Mouse (Mus musculus) right cerebral cortex, postnatal 14 days (tissue): ENCODE data around the gene Kif3c.

Experiments
- DNase-seq: peaks from one replicate; pipeline ENCODE4 v3.0.0; 2022

Kif3c gene

DNA sequence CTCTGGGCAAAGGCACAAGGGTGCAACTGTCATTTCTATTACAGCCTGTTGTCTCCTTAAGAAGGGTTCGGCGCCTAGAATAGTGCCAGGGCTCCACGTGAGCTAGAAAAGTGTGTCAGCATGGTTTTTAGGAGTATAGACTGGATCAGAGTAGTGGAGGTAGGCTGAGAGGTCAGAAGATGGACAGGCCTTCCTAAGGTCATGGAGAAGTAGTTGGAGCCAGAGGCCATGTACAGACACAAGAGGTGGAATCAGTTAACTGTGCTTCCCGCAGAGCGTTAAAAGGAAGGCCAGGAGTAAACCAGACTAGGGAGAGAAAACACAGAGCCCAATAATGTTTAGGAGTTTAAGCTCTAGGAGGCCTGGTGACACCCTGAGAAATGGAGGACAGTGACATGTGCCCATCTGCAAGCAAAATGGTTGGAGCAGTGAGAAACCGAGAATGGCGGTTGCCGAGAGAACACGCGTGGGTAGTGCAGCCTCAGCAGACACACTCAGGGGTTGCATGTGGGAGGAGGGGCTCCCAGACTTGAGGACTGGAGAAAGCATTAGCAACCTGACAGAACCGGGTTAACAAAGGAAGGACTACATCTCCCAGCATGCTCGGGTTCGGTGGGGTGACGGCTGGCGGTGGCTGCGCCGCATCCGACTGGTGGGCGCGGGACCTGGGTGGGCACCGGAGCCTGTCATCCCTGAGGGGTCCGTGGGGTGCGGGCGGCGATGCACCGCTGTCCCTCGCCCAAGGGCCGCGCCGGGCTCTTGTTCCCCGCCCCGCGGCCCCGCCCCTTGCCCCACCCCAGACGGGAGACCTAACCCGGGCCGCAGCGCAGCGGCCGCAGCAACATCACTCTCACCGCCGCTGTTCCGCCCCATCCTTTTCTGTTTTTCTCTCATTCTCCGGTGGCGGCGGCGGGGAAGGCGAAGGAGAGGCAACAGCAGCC is at the start of gene Kif3c:
Gene Kif3c, plus strand, starts transcription at position 625 of the 941 bp plus-strand sequence.
- DNase-seq, result peak; percentile 85

DNA sequence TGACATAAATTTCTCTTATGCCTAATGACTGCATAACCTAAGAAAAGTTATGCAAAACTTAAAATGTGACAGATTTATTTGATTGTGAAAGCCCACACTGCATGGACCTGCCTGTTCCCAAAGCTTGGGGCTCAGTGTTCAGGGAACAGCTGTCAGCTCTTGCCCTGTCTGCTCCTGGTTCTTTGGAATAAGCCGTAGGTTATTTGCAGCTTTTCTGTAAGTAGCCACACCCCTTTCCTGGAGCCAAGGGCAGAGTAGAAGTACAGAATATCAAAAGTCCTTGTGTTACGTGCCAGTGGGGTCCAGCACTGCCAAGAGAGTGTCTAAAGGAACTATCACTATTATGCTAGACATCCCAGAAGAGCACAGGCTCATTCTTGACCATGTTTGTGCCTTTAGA is 48.8 kb upstream of the Kif3c start:
- no peak for DNase-seq

DNA sequence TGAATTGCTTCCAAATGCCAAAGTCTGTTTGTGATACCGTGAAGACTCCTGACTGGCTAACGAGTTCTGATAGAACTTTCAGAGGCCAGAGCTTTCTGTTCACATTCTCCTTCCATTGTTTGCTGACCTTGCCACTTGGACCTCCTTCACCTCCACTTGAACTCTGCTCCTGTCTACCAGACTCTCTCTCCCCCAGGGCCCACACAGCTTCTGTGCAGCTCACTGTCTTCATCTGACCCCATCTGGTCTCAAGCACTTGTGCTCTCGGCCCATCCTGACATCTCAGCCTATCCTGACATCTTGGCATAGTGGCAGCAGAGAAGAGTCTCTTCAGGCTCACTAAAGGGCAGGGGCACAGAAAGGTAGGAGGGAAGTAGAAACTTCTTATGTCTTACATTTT is 48.0 kb upstream of the Kif3c start:
- DNase-seq, result no peak

DNA sequence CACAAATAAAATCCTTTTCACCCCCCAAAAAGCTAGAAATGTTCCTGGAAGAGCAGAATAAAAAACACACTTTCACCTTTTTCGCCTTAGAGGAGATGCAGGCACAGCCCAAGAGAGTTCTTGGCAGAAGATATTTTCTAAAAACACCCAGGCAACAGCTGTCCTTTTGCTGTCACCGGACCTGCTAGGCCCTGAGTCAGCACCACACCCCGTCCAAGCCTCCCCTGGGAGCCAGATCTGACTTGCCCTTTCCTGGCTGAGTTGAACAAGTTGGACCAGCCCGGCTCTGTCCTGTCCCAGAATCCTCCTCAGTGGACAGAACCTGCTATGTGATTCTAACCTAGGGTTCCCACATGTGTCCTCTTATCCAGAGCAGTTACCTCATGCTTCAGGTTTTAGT is 45.6 kb upstream of the Kif3c start:
- no peak for DNase-seq

DNA sequence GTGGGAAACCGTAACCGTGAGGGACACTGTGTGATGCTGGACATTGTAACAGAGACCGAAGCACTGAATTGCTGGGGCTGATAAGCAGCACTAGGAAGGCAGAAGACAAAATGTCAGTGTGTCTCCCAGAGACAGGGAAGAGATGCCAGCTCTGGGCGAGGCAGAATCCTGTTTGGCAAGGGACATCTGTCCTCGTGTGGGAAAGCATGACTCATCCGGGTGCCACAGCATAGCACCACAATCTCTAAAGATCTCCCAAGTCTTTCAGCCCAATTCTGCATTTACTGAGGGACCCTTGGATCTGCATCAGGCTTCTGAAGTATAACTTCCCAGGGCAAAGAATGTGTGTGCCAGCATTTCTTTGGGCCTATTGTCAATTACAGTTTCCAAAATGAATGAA is 41.7 kb upstream of the Kif3c start:
- no peak for DNase-seq

DNA sequence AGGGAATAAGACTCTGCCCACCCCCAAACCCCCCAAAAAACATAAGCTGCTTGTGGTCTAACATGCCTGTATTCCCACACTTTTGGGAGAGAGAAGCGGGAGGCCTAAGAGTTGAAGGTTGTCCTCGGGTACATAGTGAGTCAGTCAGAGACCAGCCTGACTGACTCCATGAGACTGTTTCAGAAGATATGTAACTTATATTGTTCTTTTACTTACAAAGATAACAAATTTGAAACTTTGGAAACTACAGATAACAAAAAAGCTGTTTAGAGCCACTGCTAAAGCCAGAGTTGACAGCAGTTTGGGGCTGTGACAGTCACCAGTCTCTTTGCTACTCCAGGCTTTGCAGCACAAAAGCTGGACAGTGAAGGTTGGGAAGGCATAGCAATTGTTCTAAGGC is 39.7 kb upstream of the Kif3c start:
- DNase-seq, result no peak

DNA sequence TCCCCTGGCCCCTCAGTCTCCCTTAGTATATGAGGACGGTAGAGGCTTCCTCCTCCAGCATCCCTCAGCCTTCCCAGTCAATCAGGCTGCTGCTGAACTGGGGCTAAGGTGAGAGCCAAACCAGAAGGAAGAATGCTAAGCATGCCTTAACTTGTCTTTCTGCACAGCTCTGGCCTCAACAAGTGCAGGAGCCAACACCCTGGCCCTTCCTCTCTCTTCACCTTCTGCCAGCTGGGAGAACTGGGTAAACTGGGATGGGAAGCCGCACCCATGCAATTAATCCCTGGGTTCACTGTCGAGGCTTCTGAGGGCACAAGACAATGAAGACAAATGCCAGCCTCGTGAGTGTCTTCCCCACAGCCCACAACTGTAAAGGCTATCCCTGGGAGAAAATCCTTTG is 35.3 kb upstream of the Kif3c start:
- DNase-seq, result no peak

DNA sequence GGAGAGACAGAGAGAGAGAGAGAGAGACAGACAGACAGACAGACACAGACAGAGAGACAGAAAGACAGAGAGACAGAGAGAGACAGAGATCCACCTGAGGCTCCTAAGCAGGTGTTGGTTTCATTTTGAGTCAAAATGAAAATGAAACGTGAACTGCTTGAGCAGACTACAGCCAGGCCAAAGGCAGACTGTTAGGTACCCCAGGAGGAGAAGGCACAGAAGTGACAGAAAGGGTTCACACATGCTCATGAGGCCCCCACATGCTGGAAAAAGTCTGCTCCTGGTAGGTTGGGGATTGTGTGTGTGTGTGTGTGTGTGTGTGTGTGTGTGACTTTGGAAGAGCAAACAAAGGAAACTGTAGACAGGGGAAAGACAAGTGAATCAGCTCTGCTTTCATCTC is 26.0 kb upstream of the Kif3c start:
- no peak for DNase-seq

DNA sequence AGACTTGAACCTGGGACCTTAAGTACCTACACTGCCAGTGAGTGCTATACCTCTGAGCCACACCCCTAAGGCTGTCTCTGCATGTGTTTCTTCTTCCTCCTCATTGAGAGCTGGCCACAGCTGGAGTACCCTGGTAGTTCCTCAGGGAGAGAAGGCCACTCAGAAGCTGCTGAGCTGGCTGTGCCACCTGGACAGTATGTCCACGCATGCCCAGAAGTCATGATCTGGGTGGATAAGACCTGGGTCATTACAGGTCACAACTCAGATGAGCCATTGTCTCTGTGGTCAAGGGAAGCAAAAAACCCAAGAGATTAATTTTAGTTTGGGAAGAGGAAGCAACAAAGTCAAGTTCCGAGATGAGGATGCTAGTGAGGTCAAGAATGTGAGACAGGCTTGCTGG is 20.8 kb upstream of the Kif3c start:
- DNase-seq, result no peak

DNA sequence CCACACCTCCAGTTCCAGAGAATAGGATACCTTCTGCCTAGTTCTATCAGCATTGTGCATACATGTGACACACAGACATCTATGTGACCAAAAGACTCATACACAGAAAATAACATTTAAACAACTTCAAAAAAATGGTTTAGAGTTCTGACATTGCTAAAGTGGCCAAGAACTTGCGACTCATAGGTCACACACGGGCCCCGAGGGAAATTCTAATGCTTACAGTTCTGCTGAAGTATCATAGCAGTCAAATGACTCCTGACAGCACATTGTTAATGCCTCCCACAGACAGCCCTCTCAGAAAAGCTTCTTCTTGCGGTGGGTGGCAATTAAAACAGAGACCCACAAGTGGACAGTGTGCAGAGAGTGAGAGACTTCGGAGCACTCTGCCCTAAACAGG is 19.9 kb upstream of the Kif3c start:
- DNase-seq, result no peak

DNA sequence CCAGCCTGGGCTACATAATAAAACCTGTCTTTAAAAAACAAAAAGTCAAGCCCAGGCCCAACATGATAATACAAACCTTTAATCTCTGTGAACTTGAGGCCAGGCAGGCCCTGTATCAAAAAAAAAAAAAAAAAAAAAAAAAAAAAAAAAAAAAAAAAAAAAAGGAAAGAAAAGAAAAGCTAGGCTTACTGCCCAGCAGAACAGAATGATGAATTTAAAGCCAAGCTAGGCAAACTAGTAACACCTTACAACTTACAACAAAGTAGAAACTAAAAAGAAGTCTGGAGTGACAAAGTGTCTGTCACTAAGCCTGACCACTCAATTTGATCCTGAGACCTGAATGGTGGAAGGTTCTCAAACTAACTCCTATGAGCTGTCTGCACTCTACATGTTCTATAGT is 17.2 kb upstream of the Kif3c start:
- no peak for DNase-seq

DNA sequence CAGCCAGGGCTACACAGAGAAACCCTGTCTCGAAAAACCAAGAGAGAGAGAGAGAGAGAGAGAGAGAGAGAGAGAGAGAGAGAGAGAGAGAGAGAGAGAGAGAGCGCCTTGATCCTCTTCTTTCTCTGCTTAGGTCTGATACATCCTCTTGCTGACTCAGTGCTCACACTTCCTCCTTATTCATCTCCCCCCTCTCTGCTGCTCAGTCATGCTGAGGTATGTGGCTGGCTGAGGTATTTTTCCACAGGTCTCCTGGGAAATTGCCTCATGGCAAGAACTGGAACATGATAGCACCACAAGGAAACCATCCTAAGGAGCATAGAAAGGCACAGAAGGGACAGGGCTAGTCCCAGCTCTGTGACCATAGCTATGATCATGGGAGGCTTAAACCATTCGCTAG is 15.5 kb upstream of the Kif3c start:
- DNase-seq, result no peak

DNA sequence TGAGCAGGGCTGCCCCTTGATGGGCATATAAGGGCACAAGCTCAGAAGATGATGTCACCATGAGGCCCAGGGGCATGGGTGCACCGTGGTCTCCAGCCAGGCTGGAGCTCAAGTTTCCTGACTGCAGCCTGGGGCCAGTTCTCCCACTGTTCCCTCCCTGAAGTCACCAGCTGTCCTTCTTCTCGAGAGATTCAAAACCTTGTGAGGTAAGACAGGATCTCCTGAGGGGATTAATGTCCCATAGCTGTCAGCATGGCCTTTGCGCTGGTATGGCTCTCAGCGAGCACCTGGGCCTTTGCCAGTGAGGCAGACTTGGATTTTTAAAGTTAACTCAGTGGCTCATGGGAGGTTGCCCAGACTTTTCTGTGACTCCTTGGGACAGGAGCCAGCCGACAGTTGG is 14.8 kb upstream of the Kif3c start:
- DNase-seq, result no peak

DNA sequence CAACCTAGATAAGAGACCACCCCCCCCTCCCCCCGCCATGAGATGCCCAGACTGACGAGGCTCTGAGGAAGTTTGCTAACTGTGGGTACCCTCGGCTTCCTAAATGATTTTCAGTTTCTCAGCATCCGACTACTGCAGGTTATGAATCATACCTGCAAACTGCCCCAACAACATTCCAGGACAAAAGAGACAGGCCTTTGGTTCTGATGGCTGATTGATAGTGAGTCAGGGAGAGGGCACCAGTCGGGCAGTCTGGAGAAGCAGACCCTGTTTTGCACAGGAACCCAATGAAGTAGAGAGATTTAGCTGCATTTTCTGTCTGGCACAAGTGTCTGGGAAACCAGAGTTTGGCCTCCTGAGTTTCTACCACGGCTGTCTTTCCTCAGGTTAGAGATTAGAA is 12.7 kb upstream of the Kif3c start:
- DNase-seq, result no peak

DNA sequence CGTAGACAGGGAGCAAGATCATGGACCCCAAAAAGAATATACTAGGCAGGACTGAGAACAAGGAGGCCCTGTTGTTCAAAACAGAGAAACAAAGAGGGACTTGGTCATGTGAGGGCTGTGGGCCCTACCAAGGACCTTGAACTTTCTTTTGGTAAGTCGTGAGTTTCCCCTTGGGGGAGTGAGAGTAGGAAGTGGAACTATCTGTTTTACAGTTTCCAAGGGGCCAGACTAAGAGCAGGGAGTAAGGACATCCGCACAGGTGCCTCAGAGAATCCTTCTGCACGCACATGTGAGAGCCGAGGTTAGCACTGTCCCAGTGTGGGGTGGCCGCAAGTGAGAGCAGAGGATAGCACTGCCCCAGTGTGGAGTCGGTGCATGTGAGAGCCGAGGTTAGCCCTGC is 9.9 kb upstream of the Kif3c start:
- no peak for DNase-seq

DNA sequence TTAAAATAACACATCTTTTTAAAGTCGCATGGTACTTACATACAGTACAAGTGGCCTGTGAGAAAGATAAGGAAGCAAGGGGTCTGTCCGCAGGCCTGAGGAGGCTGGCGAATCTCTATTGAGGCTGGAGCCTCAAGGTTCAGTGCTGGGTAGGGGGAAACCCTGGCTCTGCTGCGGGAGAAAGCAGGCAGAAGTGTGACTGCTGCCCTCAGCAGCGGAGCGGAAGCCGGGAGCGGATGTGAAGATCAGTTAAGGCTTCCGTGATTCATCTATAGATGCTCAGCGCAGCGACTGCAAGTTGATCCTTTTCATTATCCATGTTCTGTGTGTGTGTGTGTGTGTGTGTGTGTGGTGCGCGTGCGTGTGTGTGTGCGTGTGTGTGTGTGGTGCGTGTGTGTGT is 8.1 kb upstream of the Kif3c start:
- no peak for DNase-seq

DNA sequence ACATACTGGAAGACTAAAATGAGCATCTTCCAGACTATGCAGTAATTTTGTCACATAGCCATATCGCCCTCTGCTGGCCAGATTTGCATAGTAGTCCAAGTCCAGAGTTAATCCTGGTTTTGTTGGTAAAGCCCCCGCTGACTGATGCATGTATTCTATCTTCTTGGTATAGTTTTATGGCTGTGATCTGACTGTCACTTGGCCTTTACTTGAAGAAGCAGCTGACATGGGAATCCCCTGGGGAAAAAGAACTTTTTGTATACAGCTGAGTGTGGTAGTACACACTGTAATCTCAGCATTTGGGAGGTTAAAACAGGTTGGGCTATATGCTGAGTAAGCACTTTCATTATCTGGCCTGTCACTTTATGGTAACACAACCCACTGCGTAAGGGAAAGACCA is 5.6 kb upstream of the Kif3c start:
- DNase-seq, result peak; percentile 88

DNA sequence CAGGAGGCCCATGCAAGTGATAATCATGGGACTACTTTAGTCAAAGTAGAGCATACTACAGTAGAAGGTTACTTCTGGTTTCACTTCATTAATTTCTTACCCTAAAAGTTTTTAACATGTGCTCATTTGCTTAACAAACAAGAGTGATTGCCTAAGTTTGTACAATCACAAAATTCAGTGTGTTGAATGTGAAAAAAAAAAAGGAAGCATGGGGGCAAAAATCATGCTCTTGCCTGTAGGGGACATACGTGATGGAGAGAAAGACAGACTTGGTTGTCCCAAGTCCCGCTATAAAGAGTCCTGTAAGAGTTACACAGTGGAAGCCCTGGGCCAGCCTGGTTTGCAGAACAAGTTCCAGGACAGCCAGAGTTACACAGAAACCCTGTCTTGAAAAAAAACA is 4.9 kb upstream of the Kif3c start:
- no peak for DNase-seq

DNA sequence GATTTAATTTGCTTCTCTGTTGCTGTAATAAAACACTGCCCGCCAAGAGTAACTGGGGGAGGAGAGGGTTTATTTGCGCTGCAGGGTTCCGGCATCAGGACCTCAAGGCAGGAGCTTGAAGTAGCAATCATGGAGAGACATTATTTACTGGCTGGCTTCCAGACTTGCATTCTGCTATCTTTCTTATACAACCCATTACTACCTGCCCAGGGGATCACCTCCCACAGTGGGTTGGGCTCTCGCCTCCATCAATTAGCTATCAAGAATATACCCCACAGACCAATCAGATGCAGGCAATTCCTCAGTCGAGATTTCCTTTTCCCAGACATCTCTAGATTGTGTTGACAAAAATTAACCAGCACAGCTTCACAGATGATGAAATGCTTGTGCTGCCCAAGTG is 856 bp upstream of the Kif3c start:
- DNase-seq, result no peak

DNA sequence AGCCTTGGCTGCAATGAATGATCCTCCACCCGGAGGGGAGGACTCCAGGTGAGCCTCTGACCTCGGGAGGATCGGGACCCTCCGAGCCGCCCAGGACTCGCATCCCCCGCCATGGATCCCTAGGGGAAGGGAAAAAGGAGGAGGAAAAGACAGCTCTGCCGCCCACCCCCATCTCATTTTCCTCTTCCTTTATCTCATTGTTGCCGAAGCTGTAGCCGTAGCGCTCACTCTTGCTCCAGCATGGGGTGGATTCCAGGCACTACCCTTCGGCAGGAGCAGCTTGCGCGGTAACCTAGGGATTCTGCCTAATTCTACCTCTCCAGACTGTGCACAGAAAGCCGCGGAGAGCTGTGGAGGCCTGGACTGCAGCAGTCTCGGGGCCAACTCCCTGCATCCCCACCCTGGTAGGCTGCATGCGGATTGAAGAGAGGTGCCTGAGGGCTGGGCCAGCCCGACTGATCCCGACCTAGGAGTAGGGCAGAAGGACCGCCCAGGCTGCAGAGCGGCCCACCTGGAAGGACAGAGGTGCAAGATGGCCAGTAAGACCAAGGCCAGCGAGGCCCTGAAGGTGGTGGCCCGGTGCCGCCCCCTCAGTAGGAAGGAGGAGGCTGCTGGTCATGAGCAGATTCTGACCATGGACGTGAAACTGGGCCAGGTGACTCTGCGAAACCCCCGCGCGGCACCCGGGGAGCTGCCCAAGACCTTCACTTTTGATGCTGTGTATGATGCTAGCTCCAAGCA is 687 bp downstream of the Kif3c start:
- peak; percentile 42 for DNase-seq

DNA sequence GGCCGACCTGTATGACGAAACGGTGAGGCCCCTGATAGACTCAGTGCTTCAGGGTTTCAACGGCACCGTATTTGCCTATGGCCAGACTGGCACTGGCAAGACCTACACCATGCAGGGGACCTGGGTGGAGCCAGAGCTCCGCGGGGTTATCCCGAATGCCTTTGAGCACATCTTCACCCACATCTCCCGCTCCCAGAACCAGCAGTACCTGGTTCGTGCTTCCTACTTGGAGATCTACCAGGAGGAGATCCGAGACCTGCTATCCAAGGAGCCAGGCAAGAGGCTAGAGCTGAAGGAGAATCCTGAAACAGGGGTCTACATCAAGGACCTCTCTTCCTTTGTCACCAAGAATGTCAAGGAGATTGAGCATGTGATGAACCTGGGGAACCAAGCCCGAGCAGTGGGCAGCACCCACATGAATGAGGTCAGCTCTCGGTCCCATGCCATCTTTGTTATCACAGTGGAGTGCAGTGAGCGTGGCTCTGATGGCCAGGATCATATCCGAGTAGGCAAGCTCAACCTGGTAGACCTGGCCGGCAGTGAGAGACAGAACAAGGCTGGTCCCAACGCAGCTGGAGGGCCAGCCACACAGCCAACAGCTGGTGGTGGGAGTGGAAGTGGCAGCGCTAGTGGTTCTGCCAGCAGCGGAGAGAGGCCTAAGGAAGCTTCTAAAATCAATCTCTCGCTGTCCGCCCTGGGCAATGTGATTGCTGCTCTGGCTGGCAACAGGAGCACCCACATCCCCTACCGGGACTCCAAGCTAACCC is 1.4 kb downstream of the Kif3c start:
- no peak for DNase-seq

DNA sequence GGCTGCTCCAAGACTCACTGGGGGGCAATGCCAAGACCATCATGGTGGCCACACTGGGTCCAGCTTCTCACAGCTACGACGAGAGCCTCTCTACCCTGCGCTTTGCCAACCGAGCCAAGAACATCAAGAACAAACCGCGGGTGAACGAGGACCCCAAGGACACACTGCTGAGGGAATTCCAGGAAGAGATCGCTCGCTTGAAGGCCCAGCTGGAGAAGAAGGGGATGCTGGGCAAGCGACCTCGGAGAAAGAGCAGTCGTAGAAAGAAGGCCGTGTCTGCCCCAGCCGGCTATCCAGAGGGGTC is 2.0 kb downstream of the Kif3c start:
- no peak for DNase-seq

DNA sequence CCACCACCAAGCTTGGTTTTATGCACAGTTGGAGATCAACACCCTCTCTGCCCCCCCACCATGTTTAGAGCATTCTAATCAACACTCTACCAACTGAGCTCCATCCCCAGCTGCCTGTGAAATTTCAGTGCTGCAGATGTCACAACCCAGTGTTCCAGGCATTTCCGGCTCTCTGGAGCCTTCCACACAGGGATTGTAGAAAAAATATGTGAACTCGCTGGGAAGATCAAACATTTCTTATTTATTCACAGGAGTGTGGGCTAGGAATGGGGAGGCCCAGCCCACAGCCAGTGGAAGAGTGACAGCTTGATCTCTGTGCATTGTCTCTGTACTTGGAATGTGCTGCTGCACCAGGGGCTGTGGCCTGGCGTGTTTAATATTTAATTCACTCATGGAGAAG is 3.8 kb downstream of the Kif3c start:
- DNase-seq, result no peak
